Comparison of ENCODE assay signal across 19 mouse cellular contexts in genomic region chr15:81358943-81359342, GRCm38 (mm10). TPM values are rescaled to one million over a fixed set of nuclear protein-coding genes. Genes with fewer than 3 reads are reported as not detected.
DNase-seq lines count a peak whose midpoint lies in the region; ATAC-seq and TF ChIP-seq lines count a peak whose summit lies in the region.
"Had no signal": no experiment of that assay in that cellular context is flagged by ENCODE, and none has a peak within 500 bp of the region (broad histone marks: within the 10 kb centered on the region; RNA-seq: fewer than 3 reads in every experiment).

No protein-coding gene starts in this region.

- H3K27me3 ChIP-seq in liver, adult 2 months (ENCODE audit: control insufficient read depth, insufficient read depth, low read length), result no peaks in the 10 kb centered on the region
- H3K27me3 ChIP-seq in liver, postnatal 0 days (ENCODE audit: insufficient read depth, low read length), result no peaks in the 10 kb centered on the region
- H3K27me3 ChIP-seq: midbrain, embryonic 15.5 days; neural tube, embryonic 13.5 days; stomach, embryonic 15.5 days had no signal

- no peak for TF ChIP-seq CTCF in liver, adult 2 months (IDR thresholded peaks at IDR 0.05; ENCODE audit: low read depth, low read length)
- no peak for TF ChIP-seq CTCF in liver, postnatal 0 days (IDR thresholded peaks at IDR 0.05; ENCODE audit: low read depth)

- no peak for TF ChIP-seq EP300 in liver, postnatal 0 days (IDR thresholded peaks at IDR 0.05; ENCODE audit: low read depth)

- no peaks in the 10 kb centered on the region for H3K9me3 ChIP-seq in liver, postnatal 0 days (ENCODE audit: low read length)
- H3K9me3 ChIP-seq: forebrain, embryonic 10.5 days; midbrain, embryonic 15.5 days; neural tube, embryonic 13.5 days; stomach, embryonic 15.5 days had no signal

- WGBS in liver, adult 2 months, result 11% methylated on average over 3 of the region's 3 CpGs
- 48% methylated on average over 3 of the region's 3 CpGs for WGBS in liver, postnatal 0 days (ENCODE audit: insufficient replicate concordance)

- H3K9ac ChIP-seq in liver, adult 2 months (ENCODE audit: low read depth, low read length), result peak overlapping the region; percentile 69
- H3K9ac ChIP-seq in liver, postnatal 0 days (replicated peaks), result no peak overlapping the region
- H3K9ac ChIP-seq: midbrain, embryonic 15.5 days; neural tube, embryonic 13.5 days; stomach, embryonic 15.5 days had no signal

- peaks cover 35% of the 10 kb centered on the region for H3K4me1 ChIP-seq in liver, adult 2 months (ENCODE audit: control insufficient read depth, insufficient read depth, low read length)
- H3K4me1 ChIP-seq in liver, postnatal 0 days (ENCODE audit: insufficient read depth), result peaks cover 38% of the 10 kb centered on the region

- H3K4me2 ChIP-seq in liver, postnatal 0 days (ENCODE audit: low read depth, low read length), result peak overlapping the region; percentile 88

- peaks cover 28% of the 10 kb centered on the region for H3K79me2 ChIP-seq in liver, adult 2 months (ENCODE audit: control insufficient read depth, insufficient read depth, low read length)

- DNase-seq in adrenal gland, adult 2 months, result peak; percentile 23
- no peak for DNase-seq in adrenal gland, postnatal 4 days (ENCODE audit: low spot score in 2 of 2)
- DNase-seq in liver, adult 2 months (ENCODE audit: extremely low read depth, low read depth, low spot score), result peak; percentile 80
- no peak for DNase-seq in liver
- DNase-seq in kidney, postnatal 14 days, result peak; percentile 43
- no peak for DNase-seq in liver, postnatal 0 days
- DNase-seq in layer of hippocampus, adult 9-10 months (ENCODE audit: low spot score), result no peak
- DNase-seq: cerebellum, postnatal 25 days; heart, adult 2 months; heart, postnatal 10 days; layer of hippocampus, postnatal 36 days; lung, postnatal 4 days; thymus, postnatal 25 days had no signal

- H3K27ac ChIP-seq in liver, adult 2 months (replicated peaks; ENCODE audit: insufficient read depth, low read depth, low read length), result peak overlapping the region; percentile 85
- H3K27ac ChIP-seq in liver, postnatal 0 days (ENCODE audit: low read depth), result peak overlapping the region; percentile 24
- H3K27ac ChIP-seq: forebrain, embryonic 10.5 days; heart, adult 2 months; midbrain, embryonic 15.5 days; neural tube, embryonic 13.5 days; stomach, embryonic 15.5 days had no signal

- H3K36me3 ChIP-seq in liver, adult 2 months (ENCODE audit: control insufficient read depth, insufficient read depth, low read length), result peaks cover 12% of the 10 kb centered on the region
- peaks cover 2% of the 10 kb centered on the region; the same call in 1 of the 2 replicates for H3K36me3 ChIP-seq in liver, postnatal 0 days (replicated peaks; ENCODE audit: insufficient read depth, low read length)
- H3K36me3 ChIP-seq: midbrain, embryonic 15.5 days; stomach, embryonic 15.5 days had no signal

- TF ChIP-seq POLR2A in liver, adult 2 months (IDR thresholded peaks at IDR 0.05; ENCODE audit: extremely low read depth, insufficient read depth, low read length), result no peak

- no peak for ATAC-seq in liver, postnatal 0 days
- ATAC-seq in erythroid progenitor cell, adult 5-6 weeks (replicated peaks; ENCODE audit: low FRiP score, poor library complexity, severe bottlenecking), result no peak
- ATAC-seq: midbrain, embryonic 15.5 days had no signal

- H3K4me3 ChIP-seq in liver, adult 2 months (ENCODE audit: insufficient read depth, low read depth, low read length), result peak overlapping the region; percentile 76; the same call in 1 of the 2 replicates
- H3K4me3 ChIP-seq in liver, postnatal 0 days (ENCODE audit: low read depth, low read length), result no peak overlapping the region
- H3K4me3 ChIP-seq: heart, adult 2 months; midbrain, embryonic 15.5 days; stomach, embryonic 15.5 days had no signal

RNA-seq across cellular contexts. Expression of gene Slc25a17, which starts 1.7 kb away (rescaled TPM):
- total RNA-seq in adrenal gland, adult 2 months (2021), result 10 to 100 TPM; 77.4 to 99.9 TPM
- 16.8 and 19.8 TPM in 2 replicates for polyA plus RNA-seq in adrenal gland, adult 2 months (2012; rRNA removed)
- 10 to 100 TPM; 83.2 to 85.2 TPM for total RNA-seq in adrenal gland, postnatal 4 days (2021)
- total RNA-seq in liver, adult 2 months (2014; rRNA removed), result 56.1 and 67.8 TPM in 2 replicates
- 30.2 and 30.4 TPM in 2 replicates for polyA plus RNA-seq in liver, adult 2 months (2012; rRNA removed)
- polyA plus RNA-seq in liver, postnatal 0 days (2015; fragmentation: Nextera tagmentation; extraction: Ambion mirVana), result 37.8 and 38.6 TPM in 2 replicates
- total RNA-seq in erythroid progenitor cell, adult 5-6 weeks (2015; ENCODE audit: low replicate concordance), result 18.0 and 36.0 TPM in 2 replicates
- 17.8 and 35.9 TPM in 2 replicates for total RNA-seq in erythroid progenitor cell, adult 5-6 weeks (2017; ENCODE audit: low replicate concordance)

RNA-seq across cellular contexts. Expression of gene St13, which starts 40.9 kb away (rescaled TPM):
- 100 to 1,000 TPM; 246 to 354 TPM for total RNA-seq in adrenal gland, adult 2 months (2021)
- 31.1 and 40.3 TPM in 2 replicates for polyA plus RNA-seq in adrenal gland, adult 2 months (2012; rRNA removed)
- total RNA-seq in adrenal gland, postnatal 4 days (2021), result 100 to 1,000 TPM; 157 to 177 TPM
- total RNA-seq in liver, adult 2 months (2014; rRNA removed), result 91.8 and 98.9 TPM in 2 replicates
- polyA plus RNA-seq in liver, adult 2 months (2012; rRNA removed), result 29.2 and 31.3 TPM in 2 replicates
- polyA plus RNA-seq in liver, postnatal 0 days (2015; fragmentation: Nextera tagmentation; extraction: Ambion mirVana), result 59.8 and 62.6 TPM in 2 replicates
- total RNA-seq in erythroid progenitor cell, adult 5-6 weeks (2015; ENCODE audit: low replicate concordance), result 22.7 and 30.6 TPM in 2 replicates
- total RNA-seq in erythroid progenitor cell, adult 5-6 weeks (2017; ENCODE audit: low replicate concordance), result 34.4 and 46.5 TPM in 2 replicates

RNA-seq across cellular contexts. Expression of gene Xpnpep3, which starts 41.0 kb away (rescaled TPM):
- total RNA-seq in adrenal gland, adult 2 months (2021), result 10 to 100 TPM; 27.7 to 34.8 TPM
- 7.7 and 12.0 TPM in 2 replicates for polyA plus RNA-seq in adrenal gland, adult 2 months (2012; rRNA removed)
- 10 to 100 TPM; 22.7 to 24.4 TPM for total RNA-seq in adrenal gland, postnatal 4 days (2021)
- 8.1 and 10.4 TPM in 2 replicates for total RNA-seq in liver, adult 2 months (2014; rRNA removed)
- 5.2 and 6.8 TPM in 2 replicates for polyA plus RNA-seq in liver, adult 2 months (2012; rRNA removed)
- 3.9 and 4.3 TPM in 2 replicates for polyA plus RNA-seq in liver, postnatal 0 days (2015; fragmentation: Nextera tagmentation; extraction: Ambion mirVana)
- total RNA-seq in erythroid progenitor cell, adult 5-6 weeks (2015; ENCODE audit: low replicate concordance), result 12.6 and 16.9 TPM in 2 replicates
- total RNA-seq in erythroid progenitor cell, adult 5-6 weeks (2017; ENCODE audit: low replicate concordance), result 8.6 and 20.8 TPM in 2 replicates

RNA-seq across cellular contexts. Expression of gene Dnajb7, which starts 49.2 kb away (rescaled TPM):
- total RNA-seq in adrenal gland, adult 2 months (2021), result not detected
- not detected in 2 replicates for polyA plus RNA-seq in adrenal gland, adult 2 months (2012; rRNA removed)
- total RNA-seq in adrenal gland, postnatal 4 days (2021), result under 1 TPM in 1 of 2 experiments, not detected in 1; 0.31 TPM
- total RNA-seq in liver, adult 2 months (2014; rRNA removed), result 0.13 and 0.28 TPM in 2 replicates
- polyA plus RNA-seq in liver, adult 2 months (2012; rRNA removed), result not detected in 2 replicates
- polyA plus RNA-seq in liver, postnatal 0 days (2015; fragmentation: Nextera tagmentation; extraction: Ambion mirVana), result 0.18 and 0.40 TPM in 2 replicates
- total RNA-seq in erythroid progenitor cell, adult 5-6 weeks (2015; ENCODE audit: low replicate concordance), result not detected in 2 replicates
- not detected in 2 replicates for total RNA-seq in erythroid progenitor cell, adult 5-6 weeks (2017; ENCODE audit: low replicate concordance)
- total RNA-seq: heart, adult 2 months; heart, postnatal 10 days; layer of hippocampus, postnatal 36 days had no signal
- polyA plus RNA-seq: heart, adult 2 months; small intestine, adult 2 months had no signal

Comparison
In these comparisons a context has a peak if more than half of its experiments do, and no peak if none do; other contexts are left out.
1. DNase-seq: peak in adrenal gland, adult 2 months (single experiment), liver, adult 2 months (single experiment) and kidney, postnatal 14 days (single experiment); none in adrenal gland, postnatal 4 days (0 of 2), liver (single experiment), liver, postnatal 0 days (single experiment) and layer of hippocampus, adult 9-10 months (single experiment).